Mouse (Mus musculus): ENCODE measurements at regions not wholly inside any gene's neighbourhood (a gene's known extent, or its start where the extent isn't known, plus 50 kb on each side); places are given as distances from the start of the nearest gene placed in this dataset.
"Not testable (repeated sequence)": the region's sequence is repeated elsewhere in the genome, so short reads cannot be mapped to it uniquely, and the experiment has no call there.

DNA sequence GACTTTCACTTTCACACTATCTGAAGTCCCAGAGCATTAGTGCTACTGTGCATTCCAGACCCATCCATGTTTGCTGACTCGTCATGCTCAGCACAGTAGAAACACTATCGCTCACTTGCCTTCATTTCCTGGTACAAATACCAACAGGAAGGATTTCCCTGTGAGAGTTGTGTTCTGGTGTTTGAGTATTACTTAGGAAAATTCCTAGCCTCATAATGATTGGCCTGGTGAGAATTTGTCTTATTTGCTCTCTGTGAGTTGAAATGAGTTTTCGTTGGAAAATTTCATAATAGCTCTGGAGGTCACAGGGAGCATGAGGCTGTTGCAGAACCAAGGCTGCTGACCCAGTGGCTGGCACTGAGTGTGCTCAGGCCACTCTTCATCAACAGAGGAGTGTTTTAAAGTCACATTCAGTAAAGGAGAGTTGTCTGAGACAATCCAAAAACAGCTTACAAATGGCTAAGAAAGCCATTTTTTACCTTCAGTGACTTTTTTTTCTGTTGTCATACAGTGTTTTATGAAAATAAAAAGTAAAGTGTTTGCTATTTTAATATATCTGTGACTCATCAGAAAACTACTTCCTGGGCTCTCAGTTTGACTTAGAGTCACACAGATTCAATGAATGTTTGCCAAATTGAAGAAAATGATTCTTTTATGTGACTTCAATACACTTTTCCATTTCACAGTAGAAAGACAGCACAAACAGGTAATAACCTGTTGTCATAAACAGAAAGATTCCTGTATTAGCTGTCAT lies 64.4 kb upstream of the Zcchc2 start:
- H3K36me3 ChIP-seq (ENCODE audit: control insufficient read depth, insufficient read depth, low read length), result no peaks in the 10 kb centered on the region
- no peak for TF ChIP-seq CTCF (IDR thresholded peaks at IDR 0.05; ENCODE audit: low read depth, low read length)
- no peak for TF ChIP-seq POLR2A (IDR thresholded peaks at IDR 0.05; ENCODE audit: extremely low read depth, insufficient read depth, low read length)
- peaks cover 22% of the 10 kb centered on the region for H3K4me1 ChIP-seq (ENCODE audit: control insufficient read depth, insufficient read depth, low read length)
- H3K27ac ChIP-seq (replicated peaks; ENCODE audit: insufficient read depth, low read depth, low read length), result peak overlapping the region; percentile 96
- H3K79me2 ChIP-seq (ENCODE audit: control insufficient read depth, insufficient read depth, low read length), result no peaks in the 10 kb centered on the region
- WGBS, result 2% methylated on average over 3 of the region's 3 CpGs
- no peaks in the 10 kb centered on the region for H3K27me3 ChIP-seq (ENCODE audit: control insufficient read depth, insufficient read depth, low read length)
- H3K9ac ChIP-seq (ENCODE audit: low read depth, low read length), result 0 out of 2 replicates have a peak overlapping the region, but pooled peaks have one; percentile 12
- no peak overlapping the region for H3K4me3 ChIP-seq (ENCODE audit: insufficient read depth, low read depth, low read length)
- peak; percentile 99 for DNase-seq (ENCODE audit: extremely low read depth, low read depth, low spot score)

DNA sequence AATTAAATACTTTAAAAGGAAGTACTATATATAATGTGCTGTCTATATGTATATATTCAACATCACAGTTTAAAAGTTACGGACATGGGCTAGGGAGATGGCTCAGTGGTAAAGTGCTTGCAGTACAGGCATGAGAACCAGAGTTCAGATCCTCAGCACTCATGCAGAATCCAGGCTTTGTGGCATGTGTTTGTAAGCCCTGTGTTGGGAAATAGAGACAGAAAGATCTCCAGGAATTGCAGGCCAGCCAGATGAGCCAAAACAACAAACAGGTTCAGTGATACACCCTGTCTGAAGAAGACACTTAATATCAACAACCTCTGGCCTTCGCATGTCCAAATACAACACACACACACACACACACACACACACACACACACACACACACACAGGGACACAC lies 63.3 kb upstream of the Zcchc2 start:
- DNase-seq (ENCODE audit: extremely low read depth, low read depth, low spot score), result peak; percentile 96
- 17% methylated on average over 2 of the region's 2 CpGs for WGBS
- no peak overlapping the region for H3K9ac ChIP-seq (ENCODE audit: low read depth, low read length)

DNA sequence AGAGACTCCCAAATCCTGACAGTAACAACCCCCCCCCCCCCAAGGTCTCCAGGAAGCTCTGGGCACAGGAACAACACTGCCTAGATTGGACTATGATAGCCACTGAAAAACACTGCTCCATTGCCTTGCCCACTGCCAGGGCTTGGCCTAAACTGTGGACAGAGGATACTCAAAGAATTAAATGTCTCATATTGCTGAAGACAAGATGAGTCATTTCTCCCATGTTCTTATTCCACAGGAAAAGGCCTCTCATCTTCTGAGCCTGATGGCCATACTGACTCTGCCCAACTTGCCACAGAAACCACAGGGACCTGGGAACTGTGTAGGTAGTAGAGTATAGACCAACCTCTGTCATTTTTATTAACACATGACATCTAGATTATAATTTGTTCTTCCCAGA lies 59.4 kb upstream of the Zcchc2 start:
- Histone ChIP-seq H3K27ac (replicated peaks; ENCODE audit: insufficient read depth, low read depth, low read length) (no peak overlapping the region), H3K27me3 (ENCODE audit: control insufficient read depth, insufficient read depth, low read length) (no peaks in the 10 kb centered on the region), H3K79me2 (ENCODE audit: control insufficient read depth, insufficient read depth, low read length) (no peaks in the 10 kb centered on the region), H3K36me3 (ENCODE audit: control insufficient read depth, insufficient read depth, low read length) (no peaks in the 10 kb centered on the region), H3K9ac (ENCODE audit: low read depth, low read length) (no peak overlapping the region), H3K4me3 (ENCODE audit: insufficient read depth, low read depth, low read length) (no peak overlapping the region), H3K4me1 (ENCODE audit: control insufficient read depth, insufficient read depth, low read length) (peaks cover 10% of the 10 kb centered on the region)
- no peak for DNase-seq (ENCODE audit: extremely low read depth, low read depth, low spot score)
- TF ChIP-seq CTCF (IDR thresholded peaks at IDR 0.05; ENCODE audit: low read depth, low read length) (no peak), POLR2A (IDR thresholded peaks at IDR 0.05; ENCODE audit: extremely low read depth, insufficient read depth, low read length) (no peak)

More for the DNA sequence above, 63.3 kb upstream of the Zcchc2 start:
- Histone ChIP-seq H3K79me2 (ENCODE audit: control insufficient read depth, insufficient read depth, low read length) (no peaks in the 10 kb centered on the region), H3K4me1 (ENCODE audit: control insufficient read depth, insufficient read depth, low read length) (peaks cover 22% of the 10 kb centered on the region), H3K36me3 (ENCODE audit: control insufficient read depth, insufficient read depth, low read length) (no peaks in the 10 kb centered on the region), H3K27me3 (ENCODE audit: control insufficient read depth, insufficient read depth, low read length) (no peaks in the 10 kb centered on the region), H3K4me3 (ENCODE audit: insufficient read depth, low read depth, low read length) (no peak overlapping the region), H3K27ac (replicated peaks; ENCODE audit: insufficient read depth, low read depth, low read length) (peak overlapping the region; percentile 80; the same call in 1 of the 2 replicates)
- TF ChIP-seq POLR2A (IDR thresholded peaks at IDR 0.05; ENCODE audit: extremely low read depth, insufficient read depth, low read length) (no peak), CTCF (IDR thresholded peaks at IDR 0.05; ENCODE audit: low read depth, low read length) (no peak)

DNA sequence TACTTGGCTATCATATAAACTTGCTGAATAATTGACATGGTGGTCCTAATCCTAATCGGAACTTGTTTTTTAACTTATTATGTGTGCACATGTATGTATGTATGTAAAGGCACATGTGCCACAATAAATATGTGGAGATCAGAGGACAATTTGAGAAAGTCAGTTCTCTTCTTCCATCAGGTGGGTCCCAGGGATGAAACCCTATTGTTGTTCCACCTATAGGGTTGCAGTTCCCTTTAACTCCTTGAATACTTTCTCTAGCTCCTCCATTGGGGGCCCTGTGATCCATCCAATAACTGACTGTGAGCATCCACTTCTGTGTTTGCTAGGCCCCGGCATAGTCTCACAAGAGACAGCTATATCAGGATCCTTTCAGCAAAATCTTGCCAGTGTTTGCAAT lies 56.0 kb upstream of the Zcchc2 start:
- WGBS, result 99% methylated on average over 2 of the region's 2 CpGs
- not testable (repeated sequence) for H3K4me1 ChIP-seq (ENCODE audit: control insufficient read depth, insufficient read depth, low read length); H3K4me3 ChIP-seq (ENCODE audit: insufficient read depth, low read depth, low read length); H3K36me3 ChIP-seq (ENCODE audit: control insufficient read depth, insufficient read depth, low read length); H3K27ac ChIP-seq (replicated peaks; ENCODE audit: insufficient read depth, low read depth, low read length); DNase-seq (ENCODE audit: extremely low read depth, low read depth, low spot score); H3K79me2 ChIP-seq (ENCODE audit: control insufficient read depth, insufficient read depth, low read length); H3K9ac ChIP-seq (ENCODE audit: low read depth, low read length); H3K27me3 ChIP-seq (ENCODE audit: control insufficient read depth, insufficient read depth, low read length)

All from liver, adult 2 months (tissue).